Mouse (Mus musculus): ENCODE results near the gene Fam107a. TPM values are rescaled to one million over a fixed set of nuclear protein-coding genes. Genes with fewer than 3 reads are reported as not detected.

Fam107a gene
- polyA plus RNA-seq, 1 experiment from 2014 or later = 0.24 TPM

- Histone ChIP-seq H3K27me3 (replicated peaks; ENCODE audit: control insufficient read depth, insufficient read depth, low read length) (no peaks in the 10 kb centered on the region), H3K4me3 (ENCODE audit: low read length) (no peak overlapping the region), H3K9ac (ENCODE audit: low read depth, low read length) (no peak overlapping the region), H3K4me2 (ENCODE audit: low read depth, low read length) (no peak overlapping the region), H3K36me3 (ENCODE audit: control insufficient read depth, insufficient read depth, low read length) (no peaks in the 10 kb centered on the region), H3K27ac (ENCODE audit: low read length) (no peak overlapping the region), H3K9me3 (ENCODE audit: control insufficient read depth, low read length) (no peaks in the 10 kb centered on the region), H3K4me1 (ENCODE audit: control insufficient read depth, insufficient read depth, low read length) (no peaks in the 10 kb centered on the region)
- 91% methylated on average over 8 of the region's 8 CpGs for WGBS
- no peak for ATAC-seq
These were observed 66.4 kb downstream of the Fam107a start for GRCm38 (mm10) chr14:8251330-8251885.

- Histone ChIP-seq H3K27me3 (replicated peaks; ENCODE audit: control insufficient read depth, insufficient read depth, low read length) (no peaks in the 10 kb centered on the region), H3K4me2 (ENCODE audit: low read depth, low read length) (no peak overlapping the region), H3K4me1 (ENCODE audit: control insufficient read depth, insufficient read depth, low read length) (no peaks in the 10 kb centered on the region), H3K4me3 (ENCODE audit: low read length) (no peak overlapping the region), H3K9me3 (ENCODE audit: control insufficient read depth, low read length) (no peaks in the 10 kb centered on the region), H3K9ac (ENCODE audit: low read depth, low read length) (no peak overlapping the region), H3K36me3 (ENCODE audit: control insufficient read depth, insufficient read depth, low read length) (no peaks in the 10 kb centered on the region), H3K27ac (ENCODE audit: low read length) (no peak overlapping the region)
- 0 out of 2 replicates have a peak, but pooled peaks have one; percentile 42 for ATAC-seq
- WGBS = 67% methylated on average over 9 of the region's 9 CpGs
These were observed 67.5 kb downstream of the Fam107a start for GRCm38 (mm10) chr14:8250141-8250871.

GRCm38 (mm10) chr14:8249206-8249605 is 68.6 kb downstream of the Fam107a start:
- no peak overlapping the region for H3K27ac ChIP-seq (ENCODE audit: low read length)
- WGBS = 91% methylated on average over 1 of the region's 1 CpGs
- H3K9me3 ChIP-seq (ENCODE audit: control insufficient read depth, low read length) = no peaks in the 10 kb centered on the region
- H3K4me2 ChIP-seq (ENCODE audit: low read depth, low read length) = no peak overlapping the region
- no peak overlapping the region for H3K4me3 ChIP-seq (ENCODE audit: low read length)
- no peak for ATAC-seq
- no peaks in the 10 kb centered on the region for H3K4me1 ChIP-seq (ENCODE audit: control insufficient read depth, insufficient read depth, low read length)
- H3K27me3 ChIP-seq (replicated peaks; ENCODE audit: control insufficient read depth, insufficient read depth, low read length) = no peaks in the 10 kb centered on the region
- no peaks in the 10 kb centered on the region for H3K36me3 ChIP-seq (ENCODE audit: control insufficient read depth, insufficient read depth, low read length)
- no peak overlapping the region for H3K9ac ChIP-seq (ENCODE audit: low read depth, low read length)

- no peak overlapping the region for H3K27ac ChIP-seq (ENCODE audit: low read length)
- H3K36me3 ChIP-seq (ENCODE audit: control insufficient read depth, insufficient read depth, low read length) = no peaks in the 10 kb centered on the region
- WGBS = 74% methylated on average over 8 of the region's 8 CpGs
- no peak overlapping the region for H3K9ac ChIP-seq (ENCODE audit: low read depth, low read length)
- no peak overlapping the region for H3K4me2 ChIP-seq (ENCODE audit: low read depth, low read length)
- H3K9me3 ChIP-seq (ENCODE audit: control insufficient read depth, low read length) = no peaks in the 10 kb centered on the region
- no peak for ATAC-seq
- no peak overlapping the region for H3K4me3 ChIP-seq (ENCODE audit: low read length)
- H3K27me3 ChIP-seq (replicated peaks; ENCODE audit: control insufficient read depth, insufficient read depth, low read length) = no peaks in the 10 kb centered on the region
- no peaks in the 10 kb centered on the region for H3K4me1 ChIP-seq (ENCODE audit: control insufficient read depth, insufficient read depth, low read length)
These were observed 70.9 kb downstream of the Fam107a start for GRCm38 (mm10) chr14:8246878-8247277.

Other genes starting within 250 kb of the Fam107a start
- gene Rpp14, start 237.7 kb downstream of the Fam107a start, polyA plus RNA-seq (2015; fragmentation: Nextera tagmentation; extraction: Ambion mirVana) = 44.2 and 54.9 TPM in 2 replicates
- 40.4 and 44.3 TPM in 2 replicates for gene Pxk, start 219.8 kb downstream of the Fam107a start, polyA plus RNA-seq (2015; fragmentation: Nextera tagmentation; extraction: Ambion mirVana)
- 187 and 215 TPM in 2 replicates for gene Pdhb, start 145.0 kb downstream of the Fam107a start, polyA plus RNA-seq (2015; fragmentation: Nextera tagmentation; extraction: Ambion mirVana)
- 2.1 and 2.2 TPM in 2 replicates for gene Kctd6, start 103.9 kb downstream of the Fam107a start, polyA plus RNA-seq (2015; fragmentation: Nextera tagmentation; extraction: Ambion mirVana)
- gene Acox2, start 58.7 kb downstream of the Fam107a start, polyA plus RNA-seq (2015; fragmentation: Nextera tagmentation; extraction: Ambion mirVana) = 1.1 and 1.4 TPM in 2 replicates
- gene Oit1, start 60.7 kb upstream of the Fam107a start, polyA plus RNA-seq (2015; fragmentation: Nextera tagmentation; extraction: Ambion mirVana) = 13.2 and 23.1 TPM in 2 replicates